Mouse (Mus musculus): ENCODE data around the gene Olfr574.

The Olfr574 gene

GRCm38 (mm10) chr7:102948167-102948566, at the start of gene Olfr574:
Olfr574 (plus strand) TSS chr7:102948467.
- in situ Hi-C loops (cut with MseI, MboI) = no loop called here

DNA sequence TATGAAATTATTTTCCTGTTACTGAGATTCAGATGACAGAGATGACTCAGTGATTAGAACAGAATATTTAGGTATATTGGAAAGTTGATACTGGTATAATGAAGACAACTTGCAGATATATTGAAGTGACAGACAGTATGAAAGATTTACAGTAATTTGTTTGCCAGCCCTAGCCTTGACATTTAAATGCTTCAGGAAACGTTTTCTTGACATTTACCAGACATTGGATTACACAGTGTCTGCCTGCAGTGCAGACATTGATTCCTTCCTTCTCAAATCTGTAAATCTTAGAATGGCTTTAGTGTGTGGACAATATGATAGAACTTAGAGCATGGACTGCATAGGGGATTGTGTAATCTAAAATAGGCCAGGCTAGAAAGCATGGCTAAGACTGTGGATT, 33.0 kb upstream of the Olfr574 start:
- in situ Hi-C loops (cut with MseI, MboI) = loop anchor here (10.0 kb wide), 3 partner anchors 220 to 400 kb away; partner anchors contain the start of genes Olfr557 (in 2 of the 2) and Olfr556 (in 1 of the 2)

- in situ Hi-C loops (cut with MseI, MboI) = loop anchor here (10.0 kb wide), 3 partner anchors 222 to 402 kb away; partner anchors contain the start of genes Olfr557 (in 2 of the 2) and Olfr556 (in 1 of the 2)
Measured at GRCm38 (mm10) chr7:102916405-102916804, 31.9 kb upstream of the Olfr574 start.

GRCm38 (mm10) chr7:102917032-102917875, 31.0 kb upstream of the Olfr574 start, which contains the start of gene Olfr571:
Olfr571 (minus strand) TSS chr7:102917536.
- in situ Hi-C loops (cut with MseI, MboI) = loop anchor here (10.0 kb wide), 3 partner anchors 222 to 402 kb away; partner anchors contain the start of genes Olfr557 (in 2 of the 2) and Olfr556 (in 1 of the 2)

- in situ Hi-C loops (cut with MseI, MboI) = loop anchor here (10.0 kb wide), 3 partner anchors 225 to 405 kb away; partner anchors contain the start of genes Olfr557 (in 2 of the 2) and Olfr556 (in 1 of the 2)
Measured at GRCm38 (mm10) chr7:102919632-102920031, 28.6 kb upstream of the Olfr574 start.

- in situ Hi-C loops (cut with MseI, MboI) = no loop called here
Measured at GRCm38 (mm10) chr7:102924109-102924508, 24.2 kb upstream of the Olfr574 start, which contains the start of gene Olfr572. Olfr572 (plus strand) TSS chr7:102924409.

DNA sequence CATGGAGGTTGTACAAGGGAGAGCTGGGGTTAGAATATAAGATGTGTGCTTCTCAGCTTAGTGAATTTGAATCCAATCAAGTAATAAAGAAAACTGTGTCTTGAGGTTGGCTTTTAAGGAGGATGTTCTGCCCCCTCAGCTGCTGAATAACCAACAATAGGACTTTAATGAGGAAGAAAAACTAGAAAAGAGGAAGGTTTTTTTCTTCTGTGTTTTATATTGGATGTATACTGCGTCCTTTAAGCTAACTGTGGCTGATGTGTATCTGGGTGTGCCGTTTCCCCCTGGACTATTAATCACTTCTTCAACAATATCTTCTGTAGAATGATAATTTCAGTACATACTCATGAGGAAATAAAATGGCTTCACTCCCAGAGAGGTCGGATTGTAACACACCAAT, 21.2 kb upstream of the Olfr574 start:
- in situ Hi-C loops (cut with MseI, MboI) = no loop called here

GRCm38 (mm10) chr7:102942475-102942874, 5.8 kb upstream of the Olfr574 start, which contains the start of gene Olfr573-ps1:
Olfr573-ps1 (minus strand) TSS chr7:102942575.
- in situ Hi-C loops (cut with MseI, MboI) = no loop called here

- in situ Hi-C loops (cut with MseI, MboI) = no loop called here
Measured at GRCm38 (mm10) chr7:102943417-102943816, 4.8 kb upstream of the Olfr574 start.

DNA sequence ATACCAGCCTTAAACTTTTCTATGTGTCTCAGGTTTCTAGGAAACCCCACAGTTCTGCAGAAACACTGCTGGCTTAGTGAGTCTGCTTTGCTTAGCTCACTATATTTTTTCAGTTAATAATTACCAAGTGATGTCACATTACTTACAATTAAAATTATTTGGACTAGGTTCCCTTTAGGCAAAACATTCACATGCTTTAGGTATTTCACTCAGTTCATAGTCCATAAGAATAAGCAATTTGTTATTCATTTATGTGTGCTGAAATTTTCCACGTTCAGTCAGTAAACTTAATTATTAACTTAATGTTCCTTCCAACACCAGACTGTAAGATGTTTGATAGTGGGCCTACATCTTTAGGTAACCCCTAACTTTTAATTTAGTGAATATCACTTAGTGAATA, 2.5 kb downstream of the Olfr574 start:
- in situ Hi-C loops (cut with MseI, MboI) = no loop called here

DNA sequence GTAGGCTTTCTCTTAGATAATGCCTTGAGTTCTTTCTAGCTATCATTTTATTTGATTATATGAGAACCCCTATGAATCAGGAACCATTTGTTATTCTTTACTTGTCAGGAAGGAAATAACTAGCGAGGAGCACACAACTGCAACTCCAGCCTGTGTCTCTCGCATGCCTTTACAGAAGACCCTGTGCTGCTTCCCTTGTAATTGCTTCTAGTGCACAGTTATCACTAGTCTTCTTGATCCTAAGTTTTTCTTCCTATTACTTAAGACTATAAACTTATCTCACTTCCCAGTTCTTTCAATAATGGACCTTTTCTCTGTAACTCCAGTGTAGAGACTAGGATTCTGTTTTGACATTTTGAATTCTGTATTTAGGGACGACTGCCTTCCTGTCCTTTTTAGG, 9.9 kb downstream of the Olfr574 start:
- in situ Hi-C loops (cut with MseI, MboI) = no loop called here

DNA sequence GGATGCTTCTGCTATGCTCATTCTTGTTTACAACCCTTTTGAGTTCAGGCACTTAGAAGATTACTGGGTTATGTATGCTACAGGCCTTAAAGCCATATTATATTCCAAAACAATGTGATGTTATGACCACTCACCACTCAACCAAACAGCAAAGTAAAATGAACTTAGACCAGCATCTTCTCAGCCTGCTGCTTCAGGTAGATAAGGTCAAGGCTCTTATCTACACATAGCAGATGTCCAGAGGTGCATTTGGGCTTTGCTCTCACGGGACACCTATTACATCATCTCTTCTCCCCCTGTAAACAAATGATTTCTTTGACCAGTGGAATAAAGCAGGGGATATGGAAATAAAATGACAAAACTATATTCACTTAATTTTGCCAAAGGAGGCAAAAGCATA, 10.3 kb downstream of the Olfr574 start, which contains the start of gene Olfr575:
Gene Olfr575, minus strand, starts transcription at position 183 of the 400 bp plus-strand sequence.
- in situ Hi-C loops (cut with MseI, MboI) = no loop called here

- in situ Hi-C loops (cut with MseI, MboI) = no loop called here
Measured at GRCm38 (mm10) chr7:102962360-102962759, 14.1 kb downstream of the Olfr574 start, which contains the start of gene Olfr576. Olfr576 (plus strand) TSS chr7:102962660.

DNA sequence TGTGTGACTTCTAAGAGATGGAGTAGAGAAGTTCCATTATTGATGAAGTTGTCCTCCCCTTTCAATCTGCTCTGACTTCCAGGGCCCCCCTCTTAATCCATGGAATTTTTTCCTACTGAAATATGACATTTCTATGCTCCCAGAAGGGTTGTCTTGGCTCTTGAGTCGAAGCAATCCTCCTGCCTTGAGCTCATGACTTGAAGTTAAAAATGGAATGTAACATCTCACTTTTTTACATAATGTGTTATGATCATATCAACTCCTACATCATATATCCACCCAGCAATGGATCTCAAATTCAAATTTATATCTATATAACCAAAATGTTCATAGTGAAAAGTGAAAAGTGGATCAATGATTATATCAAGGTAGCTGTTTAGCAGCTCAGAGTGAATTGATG, 26.1 kb downstream of the Olfr574 start:
- in situ Hi-C loops (cut with MseI, MboI) = no loop called here

DNA sequence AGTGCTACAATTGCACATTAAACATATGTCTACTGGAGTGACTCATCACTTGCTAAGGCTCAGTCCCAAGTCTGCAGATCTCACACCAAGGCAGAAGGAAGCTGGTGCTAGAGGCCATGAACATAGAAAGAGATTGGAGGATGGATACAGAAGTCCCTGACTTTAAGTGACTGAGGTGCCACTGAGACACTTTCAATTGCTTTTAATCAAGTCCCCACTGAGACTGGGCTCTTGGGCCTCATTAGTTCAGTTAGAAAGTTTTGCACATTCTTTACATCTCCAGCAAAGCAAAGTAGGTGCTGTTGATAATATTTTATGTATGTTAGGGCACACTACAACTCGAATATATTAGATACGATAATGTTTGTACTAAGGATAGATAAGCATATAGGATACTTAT, 27.6 kb downstream of the Olfr574 start, which contains the start of gene Olfr577:
Gene Olfr577, minus strand, starts transcription at position 101 of the 400 bp plus-strand sequence.
- in situ Hi-C loops (cut with MseI, MboI) = no loop called here

- in situ Hi-C loops (cut with MseI, MboI) = no loop called here
Measured at GRCm38 (mm10) chr7:102989224-102989623, 41.0 kb downstream of the Olfr574 start, which contains the start of gene Olfr578. Olfr578 (minus strand) TSS chr7:102989324.
